Mouse (Mus musculus) CH12.LX (cell line): ENCODE results near the gene Dpp6.

ENCODE experiments used
- CTCF ChIP-seq, 2 experiments: IDR thresholded peaks in 1 of 2; conservative IDR thresholded peaks in 1 of 2; 2 replicates each; pipeline ENCODE4 v1.5.1; 2011 to 2012; ENCODE audit warnings: low read depth in 2 of 2, low read length in 2 of 2, improper control_type of control experiment in 1 of 2, inconsistent platforms in 1 of 2, mild to moderate bottlenecking in 1 of 2, moderate library complexity in 1 of 2
- E2F4 ChIP-seq: IDR thresholded peaks from 2 replicates; pipeline ENCODE4 v1.6.1; 2011; ENCODE audit warnings: low read depth, low read length, improper control_type of control experiment; ENCODE audit not compliant: insufficient replicate concordance
- HCFC1 ChIP-seq: IDR thresholded peaks from 2 replicates; pipeline ENCODE4 v1.6.1; 2012; ENCODE audit warnings: low read depth, mild to moderate bottlenecking, inconsistent platforms, low read length, improper control_type of control experiment
- NRF1 ChIP-seq: IDR thresholded peaks from 2 replicates; pipeline ENCODE4 v1.6.1; 2014; ENCODE audit warnings: low read depth, mild to moderate bottlenecking, inconsistent platforms, low read length, improper control_type of control experiment, moderate library complexity
- POLR2A ChIP-seq: IDR thresholded peaks from 2 replicates; pipeline ENCODE4 v1.6.1; 2011; ENCODE audit warnings: low read depth, mild to moderate bottlenecking, improper control_type of control experiment, low read length
- SMC3 ChIP-seq: IDR thresholded peaks from 2 replicates; pipeline ENCODE4 v1.6.1; 2011; ENCODE audit warnings: low read depth, low read length, improper control_type of control experiment
- TCF12 ChIP-seq: IDR thresholded peaks from 2 replicates; pipeline ENCODE4 v1.6.1; 2014; ENCODE audit warnings: low read depth, mild to moderate bottlenecking, inconsistent platforms, low read length, improper control_type of control experiment

DNA sequence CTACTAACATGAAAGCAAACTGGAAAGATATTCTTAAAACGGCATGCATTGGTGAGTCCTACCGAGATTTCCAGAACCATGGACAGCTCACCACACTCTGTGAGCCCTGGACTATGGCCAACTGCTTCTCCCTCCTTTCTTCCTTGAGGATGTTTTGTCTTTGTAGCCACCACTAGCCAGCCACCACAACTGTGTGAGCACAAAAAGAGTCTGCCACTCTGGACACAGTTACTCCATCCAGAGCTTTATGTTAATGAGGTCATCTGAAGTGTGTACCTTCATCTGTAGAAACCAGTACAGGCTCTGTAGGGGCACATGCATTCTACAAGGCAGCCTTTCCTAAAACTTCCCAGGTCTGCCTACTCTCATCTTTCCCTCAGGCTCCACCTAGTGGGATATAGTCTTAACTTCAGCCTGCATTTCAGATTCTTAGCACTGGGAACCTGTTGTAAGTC is 727.8 kb downstream of the Dpp6 start:
- no peak for TF ChIP-seq POLR2A
- TF ChIP-seq TCF12 = no peak
- TF ChIP-seq HCFC1 = no peak
- no peak for TF ChIP-seq E2F4
- TF ChIP-seq NRF1 = no peak
- TF ChIP-seq SMC3 = no peak
- no peak for TF ChIP-seq CTCF (conservative IDR thresholded peaks at IDR 0.05 in 1 of 2, IDR thresholded peaks at IDR 0.05 in 1 of 2; ENCODE audit: low read depth in 2 of 2, low read length in 2 of 2)
